Mouse (Mus musculus): ENCODE results near the gene Msh4. TPM values are rescaled to one million over a fixed set of nuclear protein-coding genes. Genes with fewer than 3 reads are reported as not detected.

Msh4 gene
- polyA plus RNA-seq, 1 experiment from 2014 or later = 0.04 TPM

- Histone ChIP-seq H3K4me3 (ENCODE audit: low read depth, low read length) (no peak overlapping the region), H3K27ac (replicated peaks) (no peak overlapping the region), H3K36me3 (ENCODE audit: control insufficient read depth, insufficient read depth, low read length) (peaks cover 36% of the 10 kb centered on the region), H3K4me1 (replicated peaks; ENCODE audit: control insufficient read depth, insufficient read depth) (no peaks in the 10 kb centered on the region), H3K9me3 (ENCODE audit: control insufficient read depth, low read length) (no peaks in the 10 kb centered on the region), H3K27me3 (ENCODE audit: control insufficient read depth, insufficient read depth, low read length) (no peaks in the 10 kb centered on the region), H3K4me2 (replicated peaks; ENCODE audit: low read depth) (no peak overlapping the region), H3K9ac (ENCODE audit: low read length) (no peak overlapping the region)
- TF ChIP-seq CTCF (IDR thresholded peaks at IDR 0.05; ENCODE audit: low read depth) (no peak), EP300 (optimal IDR thresholded peaks at IDR 0.05) (no peak)
- ATAC-seq (ENCODE audit: low FRiP score, low TSS enrichment) (peak; percentile 28), DNase-seq (ENCODE audit: low spot score) (no peak)
- WGBS = 82% methylated on average over 49 of the region's 49 CpGs
Measured at GRCm38 (mm10) chr3:153905251-153906135, 445 bp downstream of the Msh4 start.

GRCm38 (mm10) chr3:153904586-153904985, 1.4 kb downstream of the Msh4 start:
- Histone ChIP-seq H3K27me3 (ENCODE audit: control insufficient read depth, insufficient read depth, low read length) (no peaks in the 10 kb centered on the region), H3K27ac (replicated peaks) (no peak overlapping the region), H3K9ac (ENCODE audit: low read length) (no peak overlapping the region), H3K9me3 (ENCODE audit: control insufficient read depth, low read length) (no peaks in the 10 kb centered on the region), H3K36me3 (ENCODE audit: control insufficient read depth, insufficient read depth, low read length) (peaks cover 30% of the 10 kb centered on the region), H3K4me1 (replicated peaks; ENCODE audit: control insufficient read depth, insufficient read depth) (no peaks in the 10 kb centered on the region), H3K4me3 (ENCODE audit: low read depth, low read length) (no peak overlapping the region), H3K4me2 (replicated peaks; ENCODE audit: low read depth) (no peak overlapping the region)
- TF ChIP-seq EP300 (optimal IDR thresholded peaks at IDR 0.05) = no peak
- peak; percentile 76 for TF ChIP-seq CTCF (IDR thresholded peaks at IDR 0.05; ENCODE audit: low read depth)
- 65% methylated on average over 6 of the region's 6 CpGs for WGBS
- peak; percentile 47; the same call in 1 of the 2 replicates for ATAC-seq (ENCODE audit: low FRiP score, low TSS enrichment)
- peak; percentile 59 for DNase-seq (ENCODE audit: low spot score)

- H3K4me2 ChIP-seq (replicated peaks; ENCODE audit: low read depth) = no peak overlapping the region
- no peaks in the 10 kb centered on the region for H3K9me3 ChIP-seq (ENCODE audit: control insufficient read depth, low read length)
- no peaks in the 10 kb centered on the region for H3K4me1 ChIP-seq (replicated peaks; ENCODE audit: control insufficient read depth, insufficient read depth)
- no peak overlapping the region for H3K27ac ChIP-seq (replicated peaks)
- TF ChIP-seq CTCF (IDR thresholded peaks at IDR 0.05; ENCODE audit: low read depth) = no peak
- no peak for TF ChIP-seq EP300 (optimal IDR thresholded peaks at IDR 0.05)
- 41% methylated on average over 3 of the region's 3 CpGs for WGBS
- DNase-seq (ENCODE audit: low spot score) (no peak), ATAC-seq (ENCODE audit: low FRiP score, low TSS enrichment) (no peak)
- no peak overlapping the region for H3K9ac ChIP-seq (ENCODE audit: low read length)
- H3K27me3 ChIP-seq (ENCODE audit: control insufficient read depth, insufficient read depth, low read length) = no peaks in the 10 kb centered on the region
- no peak overlapping the region for H3K4me3 ChIP-seq (ENCODE audit: low read depth, low read length)
- H3K36me3 ChIP-seq (ENCODE audit: control insufficient read depth, insufficient read depth, low read length) = peaks cover 17% of the 10 kb centered on the region
Measured at GRCm38 (mm10) chr3:153902595-153902994, 3.3 kb downstream of the Msh4 start.

- TF ChIP-seq EP300 (optimal IDR thresholded peaks at IDR 0.05) = no peak
- no peak for TF ChIP-seq CTCF (IDR thresholded peaks at IDR 0.05; ENCODE audit: low read depth)
- 62% methylated on average over 1 of the region's 1 CpGs for WGBS
Measured at GRCm38 (mm10) chr3:153901904-153902303, 4.0 kb downstream of the Msh4 start.

GRCm38 (mm10) chr3:153897216-153897615, 8.7 kb downstream of the Msh4 start:
- Histone ChIP-seq H3K4me1 (replicated peaks; ENCODE audit: control insufficient read depth, insufficient read depth) (no peaks in the 10 kb centered on the region), H3K27ac (replicated peaks) (no peak overlapping the region), H3K9me3 (ENCODE audit: control insufficient read depth, low read length) (no peaks in the 10 kb centered on the region), H3K4me3 (ENCODE audit: low read depth, low read length) (no peak overlapping the region), H3K36me3 (ENCODE audit: control insufficient read depth, insufficient read depth, low read length) (no peaks in the 10 kb centered on the region), H3K4me2 (replicated peaks; ENCODE audit: low read depth) (no peak overlapping the region), H3K27me3 (ENCODE audit: control insufficient read depth, insufficient read depth, low read length) (no peaks in the 10 kb centered on the region), H3K9ac (ENCODE audit: low read length) (no peak overlapping the region)
- 50% methylated on average over 6 of the region's 6 CpGs for WGBS
- ATAC-seq (ENCODE audit: low FRiP score, low TSS enrichment) = no peak
- TF ChIP-seq EP300 (optimal IDR thresholded peaks at IDR 0.05) (no peak), CTCF (IDR thresholded peaks at IDR 0.05; ENCODE audit: low read depth) (no peak)
- DNase-seq (ENCODE audit: low spot score) = no peak

More at GRCm38 (mm10) chr3:153901904-153902303, 4.0 kb downstream of the Msh4 start:
- no peaks in the 10 kb centered on the region for H3K9me3 ChIP-seq (ENCODE audit: control insufficient read depth, low read length)
- H3K36me3 ChIP-seq (ENCODE audit: control insufficient read depth, insufficient read depth, low read length) = peaks cover 17% of the 10 kb centered on the region
- no peak overlapping the region for H3K4me2 ChIP-seq (replicated peaks; ENCODE audit: low read depth)
- no peaks in the 10 kb centered on the region for H3K4me1 ChIP-seq (replicated peaks; ENCODE audit: control insufficient read depth, insufficient read depth)
- DNase-seq (ENCODE audit: low spot score) (no peak), ATAC-seq (ENCODE audit: low FRiP score, low TSS enrichment) (no peak)
- no peak overlapping the region for H3K27ac ChIP-seq (replicated peaks)
- no peak overlapping the region for H3K9ac ChIP-seq (ENCODE audit: low read length)
- H3K4me3 ChIP-seq (ENCODE audit: low read depth, low read length) = no peak overlapping the region
- H3K27me3 ChIP-seq (ENCODE audit: control insufficient read depth, insufficient read depth, low read length) = no peaks in the 10 kb centered on the region

- ATAC-seq (ENCODE audit: low FRiP score, low TSS enrichment) = no peak
- no peaks in the 10 kb centered on the region for H3K9me3 ChIP-seq (ENCODE audit: control insufficient read depth, low read length)
- H3K27ac ChIP-seq (replicated peaks) = no peak overlapping the region
- H3K36me3 ChIP-seq (ENCODE audit: control insufficient read depth, insufficient read depth, low read length) = no peaks in the 10 kb centered on the region
- H3K27me3 ChIP-seq (ENCODE audit: control insufficient read depth, insufficient read depth, low read length) = no peaks in the 10 kb centered on the region
- DNase-seq (ENCODE audit: low spot score) = no peak
- no peak overlapping the region for H3K9ac ChIP-seq (ENCODE audit: low read length)
- WGBS = 85% methylated on average over 3 of the region's 3 CpGs
- H3K4me3 ChIP-seq (ENCODE audit: low read depth, low read length) = no peak overlapping the region
- H3K4me2 ChIP-seq (replicated peaks; ENCODE audit: low read depth) = no peak overlapping the region
- H3K4me1 ChIP-seq (replicated peaks; ENCODE audit: control insufficient read depth, insufficient read depth) = no peaks in the 10 kb centered on the region
- TF ChIP-seq CTCF (IDR thresholded peaks at IDR 0.05; ENCODE audit: low read depth) (no peak), EP300 (optimal IDR thresholded peaks at IDR 0.05) (no peak)
Measured at GRCm38 (mm10) chr3:153895454-153895853, 10.5 kb downstream of the Msh4 start.

Data from stomach, postnatal 0 days (tissue).